Mouse (Mus musculus) activated CD4-positive, CD25-positive, alpha-beta regulatory T cell, adult 4 months (primary cell): ENCODE results near the gene Fam219a. TPM values are rescaled to one million over a fixed set of nuclear protein-coding genes. Genes with fewer than 3 reads are reported as not detected.

Experiments used
- ATAC-seq: one replicate; pipeline ENCODE4 v1.8.0; 2017
- polyA plus RNA-seq, 2 experiments: library from polyadenylated mRNA; unstranded; fragments of 100-300 nt; shearing (Covaris generic); gene quantifications; one replicate each; pipeline ENCODE4 v1.2.1; 2017

Fam219a gene
- under 1 TPM; 0.18 to 0.29 TPM for polyA plus RNA-seq

- peak; percentile 98 for ATAC-seq
Observed at GRCm38 (mm10) chr4:41569411-41569885, at the start of gene Fam219a, which contains the start of gene Dnaic1. Gene Fam219a (minus strand): TSS chr4:41569538. Gene Dnaic1 (plus strand): TSS chr4:41569775.

GRCm38 (mm10) chr4:41615661-41616599 lies 46.6 kb upstream of the Fam219a start:
- ATAC-seq = no peak

GRCm38 (mm10) chr4:41614156-41614555 lies 44.8 kb upstream of the Fam219a start:
- ATAC-seq = no peak

- ATAC-seq = no peak
Observed at GRCm38 (mm10) chr4:41612166-41612565, 42.8 kb upstream of the Fam219a start.

GRCm38 (mm10) chr4:41610594-41610980 lies 41.2 kb upstream of the Fam219a start:
- ATAC-seq = no peak

GRCm38 (mm10) chr4:41609681-41610593 lies 40.6 kb upstream of the Fam219a start:
- ATAC-seq = no peak

- no peak for ATAC-seq
Observed at GRCm38 (mm10) chr4:41606784-41607183, 37.4 kb upstream of the Fam219a start.

GRCm38 (mm10) chr4:41604476-41605396 lies 35.4 kb upstream of the Fam219a start:
- ATAC-seq = no peak

- ATAC-seq = no peak
Observed at GRCm38 (mm10) chr4:41602818-41603217, 33.5 kb upstream of the Fam219a start.

GRCm38 (mm10) chr4:41583353-41583752 lies 14.0 kb upstream of the Fam219a start:
- ATAC-seq = no peak

- ATAC-seq = no peak
Observed at GRCm38 (mm10) chr4:41575914-41576313, 6.6 kb upstream of the Fam219a start.

- no peak for ATAC-seq
Observed at GRCm38 (mm10) chr4:41573492-41573891, 4.2 kb upstream of the Fam219a start.

- ATAC-seq = no peak
Observed at GRCm38 (mm10) chr4:41571490-41571889, 2.2 kb upstream of the Fam219a start.

- ATAC-seq = peak; percentile 0
Observed at GRCm38 (mm10) chr4:41568682-41569410, 492 bp downstream of the Fam219a start.

GRCm38 (mm10) chr4:41568239-41568638 lies 1.1 kb downstream of the Fam219a start:
- no peak for ATAC-seq

GRCm38 (mm10) chr4:41566123-41566522 lies 3.2 kb downstream of the Fam219a start:
- no peak for ATAC-seq

GRCm38 (mm10) chr4:41563297-41563696 lies 6.0 kb downstream of the Fam219a start:
- ATAC-seq = no peak

- no peak for ATAC-seq
Observed at GRCm38 (mm10) chr4:41557092-41557491, 12.2 kb downstream of the Fam219a start.

- ATAC-seq = no peak
Observed at GRCm38 (mm10) chr4:41556311-41556953, 12.9 kb downstream of the Fam219a start.

- ATAC-seq = no peak
Observed at GRCm38 (mm10) chr4:41554994-41555663, 14.2 kb downstream of the Fam219a start.
